Mouse (Mus musculus) limb, embryonic 10.5 days (tissue): ENCODE data around the gene Gm10073. TPM values are rescaled to one million over a fixed set of nuclear protein-coding genes. Genes with fewer than 3 reads are reported as not detected.

Experiments used
- DNase-seq: peaks from one replicate; pipeline ENCODE4 v3.0.0-alpha.2; 2017; ENCODE audit warnings: low spot score
- H3K27ac ChIP-seq: fragments of 300-500 bp; sonication (generic); 2 replicates; pipeline ENCODE4 v1.5.1; 2016; ENCODE audit warnings: mild to moderate bottlenecking
- H3K27me3 ChIP-seq: fragments of 300-500 bp; sonication (generic); 2 replicates; pipeline ENCODE4 v1.6.1; 2016; ENCODE audit warnings: low read depth, mild to moderate bottlenecking; ENCODE audit not compliant: poor library complexity, severe bottlenecking
- H3K36me3 ChIP-seq: fragments of 300-500 bp; sonication (generic); 2 replicates; pipeline ENCODE4 v1.6.1; 2016; ENCODE audit warnings: mild to moderate bottlenecking, moderate library complexity
- H3K4me1 ChIP-seq: fragments of 300-500 bp; sonication (generic); 2 replicates; pipeline ENCODE4 v1.6.1; 2016
- H3K4me3 ChIP-seq: fragments of 300-500 bp; sonication (generic); 2 replicates; pipeline ENCODE4 v1.5.1; 2016; ENCODE audit warnings: mild to moderate bottlenecking, moderate library complexity
- H3K9me3 ChIP-seq: fragments of 300-500 bp; sonication (generic); replicated peaks from 2 replicates; pipeline ENCODE4 v1.6.1; 2016; ENCODE audit warnings: mild to moderate bottlenecking
- WGBS: fragments of 180-500 bp; shearing (Covaris S2); methylation state at CpG from one replicate; pipeline ENCODE4 v1.1.7; 2016; 5-methylcytosine and 5-hydroxymethylcytosine counted together
- polyA plus RNA-seq: library from polyadenylated mRNA; unstranded; fragments of >200 nt; fragmentation: Nextera tagmentation; extraction: Ambion mirVana; gene quantifications from 2 replicates; pipeline ENCODE4 v1.2.1, GENCODE M21; 2016

Gm10073 gene
- polyA plus RNA-seq, 1 experiment from 2014 or later = 7.9 TPM

DNA sequence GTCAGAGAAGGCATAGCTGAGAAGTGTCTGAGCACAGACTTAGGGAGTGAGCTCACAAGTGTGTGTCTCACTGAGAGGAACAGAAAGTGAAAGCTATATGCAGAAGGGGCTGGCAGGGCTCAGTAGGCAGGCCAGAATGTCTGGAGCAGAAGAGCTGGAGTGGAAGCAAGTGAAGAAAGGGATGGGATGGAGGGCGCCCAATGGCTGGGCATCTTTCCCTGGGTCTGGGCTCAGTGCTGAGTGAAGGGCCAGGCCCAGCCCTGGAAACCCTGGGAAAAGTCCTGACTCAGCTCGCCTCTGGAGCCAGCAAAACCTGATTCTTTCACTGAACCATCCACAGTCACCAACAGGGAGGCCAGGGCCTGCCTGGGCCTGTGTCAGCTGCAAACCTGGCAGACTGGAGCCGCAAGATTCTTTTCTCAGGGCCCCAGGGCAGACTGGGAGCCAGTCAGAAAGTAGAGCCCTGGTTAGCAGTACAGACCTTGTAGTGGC lies 9.5 kb downstream of the Gm10073 start:
- peak; percentile 47 for DNase-seq
- Histone ChIP-seq H3K27ac (no peak overlapping the region), H3K36me3 (peaks cover under 1% of the 10 kb centered on the region; the same call in 1 of the 2 replicates), H3K27me3 (no peaks in the 10 kb centered on the region), H3K9me3 (no peaks in the 10 kb centered on the region), H3K4me3 (no peak overlapping the region), H3K4me1 (peaks cover 11% of the 10 kb centered on the region)
- WGBS = 68% methylated on average over 3 of the region's 3 CpGs

DNA sequence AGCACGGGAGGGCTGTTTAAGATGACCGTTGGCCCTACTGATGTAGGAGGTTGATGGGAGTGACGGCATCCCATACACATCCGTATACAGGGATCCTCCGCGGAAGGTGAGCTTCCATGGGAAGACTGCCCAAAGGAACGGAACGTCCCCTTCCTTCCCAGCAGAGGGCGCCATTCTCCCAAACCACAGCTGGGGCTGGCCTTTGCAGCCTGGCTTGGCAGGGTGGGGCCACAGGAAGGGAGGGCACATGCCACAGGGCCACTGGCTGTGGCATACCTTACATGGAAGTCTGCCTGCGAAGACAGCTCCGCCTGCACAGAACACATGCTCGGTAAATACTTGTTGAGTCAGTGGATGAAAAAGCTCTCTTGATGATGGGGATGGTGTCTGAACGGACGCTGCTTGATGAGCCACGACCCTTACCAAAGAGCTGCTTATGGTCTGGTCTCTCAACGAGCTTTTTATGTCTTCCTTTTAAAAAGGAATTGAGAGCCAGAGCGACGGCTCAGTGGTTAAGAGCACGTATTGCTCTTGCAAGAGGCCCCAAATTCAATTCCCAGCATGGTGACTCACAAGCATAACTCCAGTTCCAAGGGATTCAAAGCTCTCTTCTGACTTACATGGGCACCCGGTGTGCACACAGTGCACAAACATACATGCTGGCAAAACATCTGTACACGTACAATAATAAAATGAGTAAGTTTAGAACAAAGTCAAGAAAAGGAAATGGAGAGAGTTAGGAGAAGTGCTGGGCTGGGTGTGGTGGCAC lies 12.0 kb downstream of the Gm10073 start:
- Histone ChIP-seq H3K27me3 (no peaks in the 10 kb centered on the region), H3K27ac (0 out of 2 replicates have a peak overlapping the region, but pooled peaks have one; percentile 1), H3K9me3 (0 out of 2 replicates have a peak, but pooled peaks cover 2% of the 10 kb centered on the region), H3K4me1 (peaks cover 13% of the 10 kb centered on the region), H3K4me3 (no peak overlapping the region), H3K36me3 (peaks cover 23% of the 10 kb centered on the region)
- peak; percentile 82 for DNase-seq
- 31% methylated on average over 21 of the region's 21 CpGs for WGBS

DNA sequence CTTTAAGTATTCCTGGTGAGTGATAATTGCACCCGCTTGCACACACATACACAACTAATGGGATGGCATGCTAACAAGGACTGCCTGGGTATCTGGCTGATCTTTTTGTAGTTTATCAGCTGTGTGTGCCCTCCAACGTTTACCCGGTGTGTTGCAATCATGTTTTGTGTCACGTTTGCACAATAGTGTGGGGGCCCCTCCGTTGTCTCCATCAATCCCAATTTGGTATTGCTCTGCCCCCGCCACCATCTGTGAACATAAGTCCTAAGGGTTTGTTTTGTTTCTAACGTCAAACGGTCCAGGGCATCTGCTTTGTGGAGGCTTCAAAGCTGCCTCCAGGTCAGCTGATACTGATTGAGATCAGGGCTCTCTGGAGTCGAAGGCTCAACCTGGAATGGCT lies 13.4 kb downstream of the Gm10073 start:
- no peaks in the 10 kb centered on the region for H3K27me3 ChIP-seq
- H3K27ac ChIP-seq = no peak overlapping the region
- 57% methylated on average over 9 of the region's 9 CpGs for WGBS
- H3K9me3 ChIP-seq = 0 out of 2 replicates have a peak, but pooled peaks cover 2% of the 10 kb centered on the region
- no peak overlapping the region for H3K4me3 ChIP-seq
- peaks cover 15% of the 10 kb centered on the region for H3K4me1 ChIP-seq
- H3K36me3 ChIP-seq = peaks cover 36% of the 10 kb centered on the region
- DNase-seq = no peak

DNA sequence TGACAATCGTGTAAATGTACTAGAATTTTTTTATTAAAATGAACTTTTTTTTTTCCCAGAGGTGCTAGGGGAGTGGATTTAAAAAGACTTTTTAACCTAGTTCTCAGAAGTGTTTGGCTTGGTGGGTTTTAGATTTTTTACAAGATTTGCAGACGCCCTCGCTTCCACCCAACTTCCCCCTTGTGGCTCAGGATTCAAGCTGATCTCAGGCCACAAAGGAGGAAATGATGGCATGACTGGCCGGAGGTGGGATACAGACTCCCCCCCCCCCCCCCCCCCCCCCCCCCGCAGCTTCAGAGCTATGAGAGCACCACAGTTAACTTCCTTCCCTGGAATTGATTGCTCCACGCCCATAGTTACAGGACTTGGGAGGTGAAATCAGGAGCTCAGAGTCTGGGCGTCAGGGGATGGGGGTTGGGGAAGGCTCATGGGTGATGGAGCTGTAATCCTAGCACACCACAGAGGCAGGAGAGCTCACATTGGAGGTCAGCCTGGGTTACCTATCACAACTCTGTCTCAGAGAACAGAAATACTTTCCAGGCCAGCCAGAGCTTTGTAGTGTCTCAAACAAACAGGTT lies 17.1 kb downstream of the Gm10073 start:
- Histone ChIP-seq H3K27ac (no peak overlapping the region), H3K36me3 (peaks cover 71% of the 10 kb centered on the region), H3K9me3 (0 out of 2 replicates have a peak, but pooled peaks cover 2% of the 10 kb centered on the region), H3K27me3 (no peaks in the 10 kb centered on the region), H3K4me3 (no peak overlapping the region), H3K4me1 (peaks cover 10% of the 10 kb centered on the region)
- 76% methylated on average over 6 of the region's 7 CpGs for whole genome bisulfite sequencing
- DNase-seq = no peak

DNA sequence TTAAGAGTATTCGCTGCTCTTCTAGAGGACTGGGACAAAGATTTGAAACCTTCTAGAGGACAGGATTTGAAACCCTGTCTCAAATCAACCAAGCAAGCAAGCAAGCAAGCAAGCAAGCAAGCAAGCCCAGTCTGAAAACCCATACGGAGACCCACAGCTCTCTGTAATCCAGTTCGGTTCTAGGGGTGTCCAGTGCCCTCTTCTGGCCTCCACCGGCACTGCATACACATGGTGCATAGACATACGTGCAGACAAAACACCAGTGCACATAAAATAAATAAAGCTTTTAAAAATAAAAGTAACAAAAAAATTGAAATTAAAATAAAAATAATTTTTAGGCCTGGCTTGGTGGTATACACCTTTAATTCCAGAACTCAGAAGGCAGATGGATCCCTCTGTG lies 19.2 kb downstream of the Gm10073 start:
- H3K36me3 ChIP-seq = peaks cover 89% of the 10 kb centered on the region
- 0 out of 2 replicates have a peak, but pooled peaks cover 2% of the 10 kb centered on the region for H3K9me3 ChIP-seq
- H3K4me3 ChIP-seq = no peak overlapping the region
- WGBS = 93% methylated on average over 5 of the region's 5 CpGs
- H3K27me3 ChIP-seq = no peaks in the 10 kb centered on the region
- peaks cover 10% of the 10 kb centered on the region; the same call in 1 of the 2 replicates for H3K4me1 ChIP-seq
- H3K27ac ChIP-seq = no peak overlapping the region
- no peak for DNase-seq

DNA sequence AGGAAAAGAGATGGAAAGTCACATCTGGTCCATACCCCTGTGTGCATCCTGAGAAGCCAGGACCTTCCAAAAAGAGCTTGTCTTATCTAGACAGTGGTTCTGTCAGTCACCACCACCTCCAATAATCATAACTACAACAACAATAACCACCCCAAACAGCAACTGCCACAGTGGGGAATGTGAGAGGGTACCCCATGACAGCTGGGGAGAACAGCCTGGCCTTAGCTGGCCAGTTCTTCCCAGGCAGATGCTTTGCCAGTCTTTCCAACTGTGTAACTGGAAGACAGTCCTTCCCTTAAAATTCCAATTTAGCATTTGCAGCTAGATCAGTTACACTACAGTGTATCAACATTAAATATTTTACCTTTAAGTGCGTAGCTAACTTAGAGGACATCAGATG lies 22.4 kb downstream of the Gm10073 start:
- Histone ChIP-seq H3K27ac (no peak overlapping the region), H3K36me3 (peaks cover 79% of the 10 kb centered on the region), H3K9me3 (no peaks in the 10 kb centered on the region), H3K4me1 (peaks cover 19% of the 10 kb centered on the region), H3K27me3 (no peaks in the 10 kb centered on the region), H3K4me3 (no peak overlapping the region)
- no peak for DNase-seq
- WGBS = 94% methylated on average over 1 of the region's 1 CpGs

DNA sequence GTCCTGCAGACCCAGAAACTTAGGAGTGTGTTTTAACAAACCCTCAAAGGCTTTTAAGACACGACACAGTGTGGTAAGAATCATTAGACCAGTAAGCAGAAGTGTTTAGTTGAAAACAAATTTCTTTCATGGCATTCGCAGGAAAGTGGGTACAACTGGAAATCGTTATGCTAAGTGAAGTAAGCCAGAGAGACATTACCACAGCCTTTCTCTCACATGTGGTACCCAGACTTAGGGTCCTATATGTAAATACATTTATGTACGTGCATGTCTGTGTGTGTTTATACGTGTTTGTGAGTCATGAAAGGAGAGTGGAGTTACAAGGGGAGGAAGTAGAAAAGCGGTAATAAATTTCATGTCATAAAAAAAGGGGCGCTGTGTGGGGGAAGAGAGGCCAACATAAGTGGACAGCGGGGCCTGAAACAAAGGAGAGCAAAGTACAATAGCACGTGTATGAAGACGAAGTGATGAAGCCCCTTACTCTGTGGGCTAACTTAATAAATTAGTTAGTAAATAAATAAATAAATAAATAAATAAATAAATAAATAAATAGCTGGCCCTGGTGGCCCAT lies 24.8 kb downstream of the Gm10073 start:
- Histone ChIP-seq H3K4me3 (no peak overlapping the region), H3K9me3 (no peaks in the 10 kb centered on the region), H3K4me1 (peaks cover 19% of the 10 kb centered on the region), H3K27me3 (no peaks in the 10 kb centered on the region), H3K36me3 (peaks cover 83% of the 10 kb centered on the region), H3K27ac (peak overlapping the region; percentile 63)
- 61% methylated on average over 10 of the region's 10 CpGs for WGBS
- no peak for DNase-seq

DNA sequence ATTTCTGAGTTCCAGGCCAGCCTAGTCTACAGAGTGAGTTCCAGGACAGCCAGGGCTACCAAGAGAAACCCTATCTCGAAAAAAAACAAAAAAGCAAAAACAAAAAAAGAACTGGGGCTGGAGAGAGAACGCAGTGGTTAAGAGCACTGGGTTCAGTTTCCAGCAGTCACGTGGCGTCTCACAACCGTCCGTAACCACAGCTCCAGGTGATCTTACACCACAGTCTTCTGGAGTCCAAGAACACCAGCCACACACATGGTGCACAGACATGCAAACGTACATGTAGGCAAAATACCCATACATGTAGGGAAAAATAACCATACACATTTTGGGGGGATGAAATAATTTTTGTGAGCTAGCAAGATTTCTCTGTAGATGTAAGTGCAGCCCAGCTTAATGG lies 26.5 kb downstream of the Gm10073 start:
- Histone ChIP-seq H3K27ac (no peak overlapping the region), H3K9me3 (no peaks in the 10 kb centered on the region), H3K36me3 (peaks cover 82% of the 10 kb centered on the region), H3K4me3 (no peak overlapping the region), H3K4me1 (peaks cover 30% of the 10 kb centered on the region), H3K27me3 (no peaks in the 10 kb centered on the region)
- 91% methylated on average over 7 of the region's 7 CpGs for WGBS
- no peak for DNase-seq

DNA sequence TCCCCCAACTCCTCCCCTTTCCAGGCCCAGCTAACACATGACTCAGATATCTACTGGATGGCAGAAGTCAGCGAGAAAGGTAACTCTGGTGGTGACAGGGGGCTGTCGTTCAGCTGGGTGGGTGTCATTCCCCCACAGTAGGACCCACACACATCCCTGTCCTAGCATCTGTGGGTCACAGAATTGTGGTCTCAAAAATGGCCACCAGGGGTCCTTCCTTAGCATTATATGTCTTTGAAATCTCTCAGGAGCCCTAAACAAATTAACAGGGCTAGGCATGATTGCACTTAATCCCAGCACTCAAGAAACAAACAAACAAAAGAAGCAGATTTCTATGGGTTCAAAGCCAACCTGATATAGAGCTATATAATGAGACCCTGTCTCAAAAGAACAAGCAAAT lies 28.1 kb downstream of the Gm10073 start:
- Histone ChIP-seq H3K36me3 (peaks cover 84% of the 10 kb centered on the region), H3K4me3 (no peak overlapping the region), H3K27me3 (no peaks in the 10 kb centered on the region), H3K27ac (no peak overlapping the region), H3K9me3 (no peaks in the 10 kb centered on the region), H3K4me1 (peaks cover 31% of the 10 kb centered on the region)
- WGBS = 90% methylated on average over 2 of the region's 2 CpGs
- no peak for DNase-seq

DNA sequence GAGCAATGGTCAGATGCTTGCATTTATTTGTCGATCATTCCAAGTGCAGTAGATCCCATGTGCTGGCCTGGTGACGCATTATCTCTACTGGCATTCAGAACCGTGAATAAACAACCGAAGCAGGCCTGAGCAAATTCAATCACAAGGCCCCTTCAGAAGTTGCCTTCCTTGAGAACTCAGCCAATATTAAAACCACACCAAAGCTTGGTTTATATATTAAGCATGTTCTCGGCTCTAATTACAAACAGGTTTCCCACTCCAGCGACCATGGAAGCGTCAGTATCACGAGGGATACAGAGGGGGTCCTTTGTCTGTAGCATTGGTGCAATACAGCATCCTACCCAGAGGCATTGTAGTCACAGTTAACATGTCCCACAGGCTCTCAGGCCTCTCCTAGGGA lies 30.2 kb downstream of the Gm10073 start:
- peaks cover 96% of the 10 kb centered on the region for H3K36me3 ChIP-seq

DNA sequence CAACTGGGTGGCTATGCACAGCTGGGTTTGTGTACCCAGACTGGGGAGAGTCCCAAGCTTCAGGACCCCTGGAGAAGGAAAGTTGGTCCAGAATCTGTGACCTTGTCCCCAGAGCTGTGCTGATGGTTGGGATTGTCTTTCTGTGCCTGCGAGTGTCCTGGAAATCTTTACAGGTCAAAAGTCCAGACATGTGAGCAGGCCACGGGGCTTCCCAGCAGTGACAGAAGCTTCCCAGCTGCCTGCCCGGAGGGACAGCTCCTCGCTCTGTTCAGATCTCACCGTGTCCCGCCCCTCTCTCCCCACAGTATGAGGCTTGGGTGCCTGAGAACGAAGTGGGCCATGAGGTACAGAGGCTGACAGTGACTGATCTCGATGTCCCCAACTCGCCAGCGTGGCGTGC lies 32.3 kb downstream of the Gm10073 start:
- Histone ChIP-seq H3K4me1 (peaks cover 35% of the 10 kb centered on the region), H3K27me3 (no peaks in the 10 kb centered on the region), H3K27ac (no peak overlapping the region), H3K4me3 (no peak overlapping the region), H3K36me3 (peaks cover 99% of the 10 kb centered on the region), H3K9me3 (no peaks in the 10 kb centered on the region)
- no peak for DNase-seq
- 84% methylated on average over 11 of the region's 11 CpGs for WGBS

More for the DNA sequence above, 30.2 kb downstream of the Gm10073 start:
- DNase-seq = no peak
- H3K9me3 ChIP-seq = no peaks in the 10 kb centered on the region
- no peaks in the 10 kb centered on the region for H3K27me3 ChIP-seq
- WGBS = 61% methylated on average over 8 of the region's 8 CpGs
- H3K27ac ChIP-seq = peak overlapping the region; percentile 79
- H3K4me1 ChIP-seq = peaks cover 41% of the 10 kb centered on the region
- no peak overlapping the region for H3K4me3 ChIP-seq

DNA sequence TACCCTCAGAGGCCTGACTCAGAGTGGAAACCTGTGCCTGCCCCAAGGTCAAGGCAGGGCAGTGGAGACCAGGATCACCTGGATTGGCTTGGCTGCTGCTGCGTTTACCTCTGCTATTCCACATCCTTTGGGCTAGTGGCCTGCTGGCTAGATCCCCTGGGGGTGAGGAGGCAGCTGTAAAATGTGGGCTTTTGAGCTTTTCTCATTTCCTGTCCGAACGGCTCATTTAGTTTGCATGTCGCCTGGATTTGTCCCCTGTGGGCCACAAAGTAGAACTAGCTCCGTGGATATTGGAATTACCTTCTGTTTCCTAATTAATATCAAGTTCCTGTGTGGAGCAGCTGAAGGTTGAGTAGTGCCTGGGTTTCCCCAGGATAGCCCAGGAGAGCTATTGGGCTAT lies 34.1 kb downstream of the Gm10073 start:
- H3K9me3 ChIP-seq = no peaks in the 10 kb centered on the region
- H3K27ac ChIP-seq = peak overlapping the region; percentile 78
- no peak for DNase-seq
- 37% methylated on average over 5 of the region's 5 CpGs for WGBS
- peaks cover 35% of the 10 kb centered on the region for H3K4me1 ChIP-seq
- H3K4me3 ChIP-seq = no peak overlapping the region
- no peaks in the 10 kb centered on the region for H3K27me3 ChIP-seq
- peaks cover 98% of the 10 kb centered on the region for H3K36me3 ChIP-seq

DNA sequence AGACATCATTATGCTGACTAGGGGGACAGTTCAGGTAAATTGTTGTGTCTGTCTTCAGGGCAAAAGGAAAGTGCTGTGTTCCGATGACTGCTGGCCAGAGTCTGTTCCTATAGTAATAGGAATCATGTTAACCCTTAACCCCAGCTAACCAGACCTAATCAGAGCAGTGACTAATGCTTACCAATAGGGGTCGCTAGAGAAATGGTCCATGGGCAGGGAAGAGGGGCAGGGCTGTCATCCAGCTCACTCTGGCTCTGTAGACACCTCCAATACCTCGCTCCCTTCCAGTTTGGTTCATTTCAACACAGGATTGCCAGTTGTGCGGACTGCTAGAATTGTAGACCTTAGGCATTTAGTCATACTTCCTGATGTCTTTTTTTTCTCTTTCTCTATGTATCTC lies 37.8 kb downstream of the Gm10073 start:
- peaks cover 70% of the 10 kb centered on the region for H3K36me3 ChIP-seq
- H3K27ac ChIP-seq = no peak overlapping the region
- H3K4me3 ChIP-seq = no peak overlapping the region
- DNase-seq = no peak
- H3K4me1 ChIP-seq = peaks cover 24% of the 10 kb centered on the region
- 74% methylated on average over 4 of the region's 4 CpGs for WGBS
- no peaks in the 10 kb centered on the region for H3K27me3 ChIP-seq
- H3K9me3 ChIP-seq = no peaks in the 10 kb centered on the region
